Mouse (Mus musculus): Measurements from ENCODE around the gene Mgmt.

- TF ChIP-seq TAL1 (IDR thresholded peaks at IDR 0.05; ENCODE audit: low read length): no peak
- no peak for TF ChIP-seq GATA1 (IDR thresholded peaks at IDR 0.05; ENCODE audit: low read length)
Measured at GRCm38 (mm10) chr7:136864677-136865463, 29.5 kb upstream of the Mgmt start.

All from erythroblast, embryonic 14.5 days (primary cell).